Mouse (Mus musculus) liver, embryonic 12.5 days (tissue): ENCODE results near the gene Dctn2. TPM values are rescaled to one million over a fixed set of nuclear protein-coding genes. Genes with fewer than 3 reads are reported as not detected.
"Not testable (repeated sequence)": the region's sequence is repeated elsewhere in the genome, so short reads cannot be mapped to it uniquely, and the experiment has no call there.

Experiments
- ATAC-seq: fragments of 200-750 bp; cut with Nextera tagmentation; 2 replicates; pipeline ENCODE4 v1.8.0; 2017; ENCODE audit warnings: moderate number of reproducible peaks, mild to moderate bottlenecking, moderate library complexity
- H3K27ac ChIP-seq: fragments of 300-500 bp; sonication (generic); 2 replicates; pipeline ENCODE4 v1.5.1; 2016; ENCODE audit warnings: mild to moderate bottlenecking
- H3K27me3 ChIP-seq: fragments of 300-500 bp; sonication (generic); replicated peaks from 2 replicates; pipeline ENCODE4 v1.6.1; 2016; ENCODE audit warnings: mild to moderate bottlenecking, moderate library complexity
- H3K36me3 ChIP-seq: fragments of 300-500 bp; sonication (generic); 2 replicates; pipeline ENCODE4 v1.6.1; 2016; ENCODE audit warnings: mild to moderate bottlenecking, moderate library complexity
- H3K4me1 ChIP-seq: fragments of 300-500 bp; sonication (generic); 2 replicates; pipeline ENCODE4 v1.6.1; 2016
- H3K4me2 ChIP-seq: fragments of 300-500 bp; sonication (generic); 2 replicates; pipeline ENCODE4 v1.6.1; 2016; ENCODE audit warnings: mild to moderate bottlenecking, moderate library complexity
- H3K4me3 ChIP-seq: fragments of 300-500 bp; sonication (generic); 2 replicates; pipeline ENCODE4 v1.5.1; 2016; ENCODE audit warnings: mild to moderate bottlenecking, moderate library complexity
- H3K9ac ChIP-seq: fragments of 300-500 bp; sonication (generic); 2 replicates; pipeline ENCODE4 v1.6.1; 2016; ENCODE audit warnings: mild to moderate bottlenecking, moderate library complexity
- H3K9me3 ChIP-seq: fragments of 300-500 bp; sonication (generic); replicated peaks from 2 replicates; pipeline ENCODE4 v1.6.1; 2016; ENCODE audit warnings: mild to moderate bottlenecking, moderate library complexity
- WGBS: fragments of 180-500 bp; shearing (Covaris S2); methylation state at CpG from one replicate; pipeline ENCODE4 v1.1.7; 2016; ENCODE audit not compliant: insufficient replicate concordance; 5-methylcytosine and 5-hydroxymethylcytosine counted together
- polyA plus RNA-seq: library from polyadenylated mRNA; unstranded; fragments of >200 nt; fragmentation: Nextera tagmentation; extraction: Ambion mirVana; gene quantifications from 2 replicates; pipeline ENCODE4 v1.2.1, GENCODE M21; 2016

The Dctn2 gene
- polyA plus RNA-seq, 1 experiment from 2014 or later = 96.1 TPM

GRCm38 (mm10) chr10:127310523-127311475 is 44.6 kb downstream of the Dctn2 start:
- Histone ChIP-seq H3K4me3 (peak overlapping the region; percentile 82), H3K36me3 (peaks cover 45% of the 10 kb centered on the region), H3K9ac (peak overlapping the region; percentile 95), H3K4me2 (peak overlapping the region; percentile 90), H3K27ac (peak overlapping the region; percentile 92), H3K27me3 (no peaks in the 10 kb centered on the region), H3K9me3 (no peaks in the 10 kb centered on the region), H3K4me1 (peaks cover 24% of the 10 kb centered on the region)
- WGBS = 18% methylated on average over 23 of the region's 23 CpGs
- ATAC-seq = peak; percentile 53

- Histone ChIP-seq H3K36me3 (peaks cover 36% of the 10 kb centered on the region), H3K9ac (peak within 1 kb of the TSS; percentile 95), H3K4me3 (peak within 1 kb of the TSS; percentile 82), H3K27me3 (no peaks in the 10 kb centered on the region), H3K9me3 (no peaks in the 10 kb centered on the region), H3K4me1 (peaks cover 30% of the 10 kb centered on the region), H3K27ac (peak within 1 kb of the TSS; percentile 92), H3K4me2 (peak within 1 kb of the TSS; percentile 90)
- under 1% methylated on average over 65 of the region's 65 CpGs for WGBS
- ATAC-seq = peak; percentile 94
Measured at GRCm38 (mm10) chr10:127311476-127312355, 45.5 kb downstream of the Dctn2 start, which contains the start of gene Mars. Gene Mars, minus strand, starts transcription at chr10:127311786.

GRCm38 (mm10) chr10:127312356-127312676 is 46.1 kb downstream of the Dctn2 start:
- H3K4me1 ChIP-seq = peaks cover 36% of the 10 kb centered on the region
- WGBS = under 1% methylated on average over 4 of the region's 4 CpGs
- H3K4me2 ChIP-seq = peak overlapping the region; percentile 90
- peak overlapping the region; percentile 82 for H3K4me3 ChIP-seq
- peak overlapping the region; percentile 92 for H3K27ac ChIP-seq
- H3K9me3 ChIP-seq = no peaks in the 10 kb centered on the region
- peak; percentile 59 for ATAC-seq
- peaks cover 30% of the 10 kb centered on the region for H3K36me3 ChIP-seq
- peak overlapping the region; percentile 95 for H3K9ac ChIP-seq
- no peaks in the 10 kb centered on the region for H3K27me3 ChIP-seq

- peaks cover 42% of the 10 kb centered on the region for H3K4me1 ChIP-seq
- 54% methylated on average over 4 of the region's 4 CpGs for WGBS
- no peak overlapping the region; the same call in 1 of the 2 replicates for H3K9ac ChIP-seq
- no peak for ATAC-seq
- H3K4me3 ChIP-seq = no peak overlapping the region
- peaks cover 25% of the 10 kb centered on the region for H3K36me3 ChIP-seq
- no peaks in the 10 kb centered on the region for H3K27me3 ChIP-seq
- no peaks in the 10 kb centered on the region for H3K9me3 ChIP-seq
- H3K27ac ChIP-seq = peak overlapping the region; percentile 92; the same call in 1 of the 2 replicates
- H3K4me2 ChIP-seq = peak overlapping the region; percentile 90
Measured at GRCm38 (mm10) chr10:127312858-127313257, 46.7 kb downstream of the Dctn2 start.

GRCm38 (mm10) chr10:127313516-127313915 is 47.3 kb downstream of the Dctn2 start:
- not testable (repeated sequence) for H3K9ac ChIP-seq, H3K4me2 ChIP-seq, H3K27ac ChIP-seq, H3K27me3 ChIP-seq, H3K9me3 ChIP-seq, H3K4me3 ChIP-seq, ATAC-seq
- peaks cover 46% of the 10 kb centered on the region for H3K4me1 ChIP-seq
- peaks cover 18% of the 10 kb centered on the region for H3K36me3 ChIP-seq
- 83% methylated on average over 5 of the region's 5 CpGs for WGBS

GRCm38 (mm10) chr10:127314950-127315349 is 48.8 kb downstream of the Dctn2 start:
- WGBS = 75% methylated on average over 1 of the region's 1 CpGs
- H3K9ac ChIP-seq, H3K4me3 ChIP-seq, H3K9me3 ChIP-seq, ATAC-seq, H3K36me3 ChIP-seq, H3K27me3 ChIP-seq, H3K27ac ChIP-seq, H3K4me2 ChIP-seq: not testable (repeated sequence)
- H3K4me1 ChIP-seq = peaks cover 43% of the 10 kb centered on the region

- no peak overlapping the region for H3K4me2 ChIP-seq
- H3K36me3 ChIP-seq = no peaks in the 10 kb centered on the region
- peak; percentile 73; the same call in 1 of the 2 replicates for ATAC-seq
- WGBS = 28% methylated on average over 2 of the region's 2 CpGs
- H3K9ac ChIP-seq = no peak overlapping the region
- H3K27ac ChIP-seq = peak overlapping the region; percentile 52; the same call in 1 of the 2 replicates
- H3K27me3 ChIP-seq = peaks cover 5% of the 10 kb centered on the region; the same call in 1 of the 2 replicates
- no peak overlapping the region for H3K4me3 ChIP-seq
- H3K9me3 ChIP-seq = no peaks in the 10 kb centered on the region
- H3K4me1 ChIP-seq = peaks cover 33% of the 10 kb centered on the region
Measured at GRCm38 (mm10) chr10:127317277-127317676, 51.1 kb downstream of the Dctn2 start.

- 0 out of 2 replicates have a peak, but pooled peaks have one; percentile 16 for ATAC-seq
- H3K27ac ChIP-seq = peak overlapping the region; percentile 52; the same call in 1 of the 2 replicates
Measured at GRCm38 (mm10) chr10:127318009-127318408, 51.8 kb downstream of the Dctn2 start.

GRCm38 (mm10) chr10:127319969-127320368 is 53.8 kb downstream of the Dctn2 start:
- Histone ChIP-seq H3K4me3 (no peak overlapping the region), H3K36me3 (no peaks in the 10 kb centered on the region), H3K9me3 (no peaks in the 10 kb centered on the region), H3K9ac (no peak overlapping the region), H3K4me2 (no peak overlapping the region), H3K4me1 (peaks cover 47% of the 10 kb centered on the region), H3K27me3 (peaks cover 13% of the 10 kb centered on the region; the same call in 1 of the 2 replicates), H3K27ac (no peak overlapping the region)
- no peak for ATAC-seq
- 78% methylated on average over 7 of the region's 7 CpGs for WGBS

More at GRCm38 (mm10) chr10:127318009-127318408, 51.8 kb downstream of the Dctn2 start:
- no peaks in the 10 kb centered on the region for H3K9me3 ChIP-seq
- 23% methylated on average over 4 of the region's 4 CpGs for whole genome bisulfite sequencing
- no peak overlapping the region for H3K4me3 ChIP-seq
- H3K9ac ChIP-seq = no peak overlapping the region
- peaks cover 10% of the 10 kb centered on the region; the same call in 1 of the 2 replicates for H3K27me3 ChIP-seq
- H3K36me3 ChIP-seq = no peaks in the 10 kb centered on the region
- H3K4me1 ChIP-seq = peaks cover 32% of the 10 kb centered on the region
- H3K4me2 ChIP-seq = no peak overlapping the region

- H3K27ac ChIP-seq = no peak within 1 kb of the TSS
- H3K36me3 ChIP-seq = no peaks in the 10 kb centered on the region
- WGBS = 58% methylated on average over 3 of the region's 3 CpGs
- no peak within 1 kb of the TSS for H3K4me3 ChIP-seq
- ATAC-seq = no peak
- H3K9ac ChIP-seq = no peak within 1 kb of the TSS
- H3K9me3 ChIP-seq = no peaks in the 10 kb centered on the region
- no peak within 1 kb of the TSS for H3K4me2 ChIP-seq
- H3K4me1 ChIP-seq = peaks cover 59% of the 10 kb centered on the region
- H3K27me3 ChIP-seq = peaks cover 28% of the 10 kb centered on the region
Measured at GRCm38 (mm10) chr10:127321621-127322020, 55.5 kb downstream of the Dctn2 start, which contains the start of gene Arhgap9. Gene Arhgap9, plus strand, starts transcription at chr10:127321964.

- WGBS = 68% methylated on average over 13 of the region's 13 CpGs
- 0 out of 2 replicates have a peak, but pooled peaks cover under 1% of the 10 kb centered on the region for H3K36me3 ChIP-seq
- H3K4me1 ChIP-seq = peaks cover 59% of the 10 kb centered on the region
Measured at GRCm38 (mm10) chr10:127322178-127322577, 56.0 kb downstream of the Dctn2 start.

More at GRCm38 (mm10) chr10:127322178-127322577, 56.0 kb downstream of the Dctn2 start:
- Histone ChIP-seq H3K27ac (no peak overlapping the region), H3K4me2 (no peak overlapping the region), H3K9ac (no peak overlapping the region), H3K4me3 (no peak overlapping the region), H3K27me3 (peaks cover 34% of the 10 kb centered on the region), H3K9me3 (no peaks in the 10 kb centered on the region)
- no peak for ATAC-seq
